Mouse (Mus musculus) liver, embryonic 11.5 days (tissue): ENCODE results near the gene Adam12. TPM values are rescaled to one million over a fixed set of nuclear protein-coding genes. Genes with fewer than 3 reads are reported as not detected.

ENCODE experiments used
- ATAC-seq: fragments of 200-750 bp; cut with Nextera tagmentation; replicated peaks from 2 replicates; pipeline ENCODE4 v1.8.0; 2017; ENCODE audit warnings: moderate number of reproducible peaks, mild to moderate bottlenecking, moderate TSS enrichment, moderate library complexity; ENCODE audit not compliant: low FRiP score
- DNase-seq: peaks from one replicate; pipeline ENCODE4 v3.0.0-alpha.2; 2017; ENCODE audit warnings: low spot score
- H3K27ac ChIP-seq: fragments of 300-500 bp; sonication (generic); 2 replicates; pipeline ENCODE4 v1.5.1; 2014; ENCODE audit warnings: mild to moderate bottlenecking, low read depth, low read length, control low read depth
- H3K27me3 ChIP-seq: fragments of 300-500 bp; sonication (generic); replicated peaks from 2 replicates; pipeline ENCODE4 v1.6.1; 2014; ENCODE audit warnings: low read length, mixed read lengths; ENCODE audit not compliant: control insufficient read depth, insufficient read depth
- H3K36me3 ChIP-seq: fragments of 300-500 bp; sonication (generic); 2 replicates; pipeline ENCODE4 v1.6.1; 2014; ENCODE audit warnings: mild to moderate bottlenecking, low read length, moderate library complexity, mixed read lengths; ENCODE audit not compliant: control insufficient read depth, insufficient read depth
- H3K4me1 ChIP-seq: fragments of 300-500 bp; sonication (generic); replicated peaks from 2 replicates; pipeline ENCODE4 v1.6.1; 2014; ENCODE audit warnings: low read length, mixed read lengths; ENCODE audit not compliant: control insufficient read depth, insufficient read depth
- H3K4me2 ChIP-seq: fragments of 300-500 bp; sonication (generic); 2 replicates; pipeline ENCODE4 v1.6.1; 2014; ENCODE audit warnings: mild to moderate bottlenecking, control low read depth, moderate library complexity
- H3K4me3 ChIP-seq: fragments of 300-500 bp; sonication (generic); 2 replicates; pipeline ENCODE4 v1.5.1; 2014; ENCODE audit warnings: low read depth, low read length, control low read depth
- H3K9ac ChIP-seq: fragments of 300-500 bp; sonication (generic); 2 replicates; pipeline ENCODE4 v1.6.1; 2014; ENCODE audit warnings: low read depth, low read length, control low read depth
- H3K9me3 ChIP-seq: fragments of 300-500 bp; sonication (generic); 2 replicates; pipeline ENCODE4 v1.6.1; 2016; ENCODE audit warnings: low read length, inconsistent platforms, mixed read lengths; ENCODE audit not compliant: control insufficient read depth
- WGBS: fragments of 180-500 bp; shearing (Covaris S2); extraction: QIAGEN DNeasy Blood & Tissue Kit; methylation state at CpG from one replicate; pipeline ENCODE4 v1.1.7; 2014; 5-methylcytosine and 5-hydroxymethylcytosine counted together
- polyA plus RNA-seq: library from polyadenylated mRNA; unstranded; fragments of >200 nt; fragmentation: Nextera tagmentation; extraction: Ambion mirVana; gene quantifications from 2 replicates; pipeline ENCODE4 v1.2.1, GENCODE M21; 2014

Adam12 gene
- polyA plus RNA-seq, 1 experiment from 2014 or later = 11.8 TPM

DNA sequence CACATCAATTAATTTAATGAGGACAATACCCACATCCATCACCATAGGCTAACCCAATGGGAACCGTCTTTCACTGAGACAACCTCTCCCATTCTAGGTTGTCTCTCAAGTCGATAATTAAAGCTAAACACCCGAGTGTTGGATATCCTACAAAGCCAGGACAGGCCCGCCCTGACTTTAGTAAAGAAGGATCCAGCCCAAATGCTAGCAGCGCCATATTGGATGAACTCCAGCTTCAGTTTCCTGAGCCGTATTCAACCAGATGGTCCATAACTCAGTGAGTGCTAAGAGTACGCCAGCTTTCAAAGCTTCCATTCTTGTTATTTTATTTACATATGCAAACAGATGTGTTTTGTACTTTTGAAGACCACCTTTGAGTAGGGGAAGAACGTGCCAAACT, 81.6 kb downstream of the Adam12 start:
- DNase-seq = no peak
- Histone ChIP-seq H3K9ac (no peak overlapping the region), H3K27ac (no peak overlapping the region), H3K36me3 (no peaks in the 10 kb centered on the region), H3K27me3 (no peaks in the 10 kb centered on the region), H3K4me2 (no peak overlapping the region), H3K9me3 (no peaks in the 10 kb centered on the region), H3K4me3 (no peak overlapping the region), H3K4me1 (no peaks in the 10 kb centered on the region)
- WGBS = 85% methylated on average over 8 of the region's 8 CpGs
- ATAC-seq = no peak

DNA sequence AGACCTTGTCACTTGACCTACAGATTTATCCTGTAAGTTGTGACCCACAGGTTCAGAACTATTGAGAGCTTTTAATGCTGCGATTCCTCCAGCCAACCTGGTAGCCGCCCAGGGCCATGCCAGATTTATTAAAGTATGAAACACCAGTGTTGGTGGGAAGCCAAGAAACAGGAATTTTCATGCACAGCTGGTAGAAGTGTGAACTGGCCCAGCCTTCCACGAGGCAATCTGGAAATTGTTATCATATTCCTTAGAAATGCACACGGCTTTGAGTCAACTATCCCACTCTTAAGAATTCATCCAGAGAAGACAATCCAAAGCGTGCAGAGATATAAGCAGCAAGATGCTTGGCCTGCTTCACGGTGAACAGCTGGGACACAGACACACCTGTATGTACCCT, 82.6 kb downstream of the Adam12 start:
- WGBS = 78% methylated on average over 6 of the region's 6 CpGs
- no peak overlapping the region for H3K4me3 ChIP-seq
- DNase-seq (no peak), ATAC-seq (no peak)
- no peaks in the 10 kb centered on the region for H3K4me1 ChIP-seq
- H3K4me2 ChIP-seq = no peak overlapping the region
- no peak overlapping the region for H3K9ac ChIP-seq
- H3K36me3 ChIP-seq = no peaks in the 10 kb centered on the region
- H3K27ac ChIP-seq = no peak overlapping the region
- H3K9me3 ChIP-seq = no peaks in the 10 kb centered on the region
- no peaks in the 10 kb centered on the region for H3K27me3 ChIP-seq

DNA sequence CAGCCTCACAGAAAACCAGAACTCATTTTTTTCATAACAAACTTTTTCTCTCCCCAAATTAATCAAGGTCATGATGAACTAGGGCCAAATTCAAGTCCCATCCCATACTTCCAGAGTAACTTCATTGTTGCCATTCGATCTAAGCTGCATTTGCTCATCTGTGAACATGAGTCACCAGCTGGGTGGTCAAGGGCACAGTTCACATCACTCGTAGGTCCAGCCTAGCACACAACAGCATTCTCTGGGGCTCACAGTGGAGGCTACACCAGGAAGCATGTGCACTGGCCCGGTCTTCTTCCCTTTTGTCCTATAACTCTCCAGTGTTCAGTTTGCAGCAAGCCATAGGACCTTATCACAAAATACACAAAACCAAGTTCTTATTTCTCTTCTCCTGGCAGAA, 84.4 kb downstream of the Adam12 start:
- H3K4me2 ChIP-seq = no peak overlapping the region
- 84% methylated on average over 3 of the region's 3 CpGs for WGBS
- ATAC-seq (no peak), DNase-seq (no peak)
- H3K9me3 ChIP-seq = no peaks in the 10 kb centered on the region
- H3K4me3 ChIP-seq = no peak overlapping the region
- H3K9ac ChIP-seq = no peak overlapping the region
- H3K27me3 ChIP-seq = no peaks in the 10 kb centered on the region
- H3K27ac ChIP-seq = no peak overlapping the region
- H3K4me1 ChIP-seq = no peaks in the 10 kb centered on the region
- no peaks in the 10 kb centered on the region for H3K36me3 ChIP-seq

DNA sequence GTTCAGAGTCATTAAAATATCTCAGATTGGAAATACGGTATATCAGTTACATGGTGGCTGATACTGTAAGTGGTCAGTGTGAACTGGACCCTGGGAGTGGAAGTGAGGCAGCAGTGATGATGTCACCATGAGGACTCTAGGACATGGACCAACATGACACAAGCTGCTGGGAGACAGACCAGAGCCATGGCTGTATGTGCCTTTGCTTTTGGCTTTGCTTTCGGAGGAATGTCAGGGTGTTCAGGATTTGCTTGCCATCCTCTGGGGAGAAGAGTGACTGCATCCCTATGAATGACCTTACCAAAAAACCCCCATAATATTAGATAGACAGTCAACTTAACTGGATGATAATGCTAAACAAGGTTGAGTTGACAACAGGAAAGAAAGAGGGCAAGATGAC, 85.1 kb downstream of the Adam12 start:
- H3K4me1 ChIP-seq = no peaks in the 10 kb centered on the region
- no peak overlapping the region for H3K27ac ChIP-seq
- 93% methylated on average over 2 of the region's 2 CpGs for WGBS
- H3K9ac ChIP-seq = no peak overlapping the region
- H3K27me3 ChIP-seq = no peaks in the 10 kb centered on the region
- no peak overlapping the region for H3K4me2 ChIP-seq
- H3K36me3 ChIP-seq = no peaks in the 10 kb centered on the region
- no peak for DNase-seq
- no peak overlapping the region for H3K4me3 ChIP-seq
- no peaks in the 10 kb centered on the region for H3K9me3 ChIP-seq
- ATAC-seq = no peak

DNA sequence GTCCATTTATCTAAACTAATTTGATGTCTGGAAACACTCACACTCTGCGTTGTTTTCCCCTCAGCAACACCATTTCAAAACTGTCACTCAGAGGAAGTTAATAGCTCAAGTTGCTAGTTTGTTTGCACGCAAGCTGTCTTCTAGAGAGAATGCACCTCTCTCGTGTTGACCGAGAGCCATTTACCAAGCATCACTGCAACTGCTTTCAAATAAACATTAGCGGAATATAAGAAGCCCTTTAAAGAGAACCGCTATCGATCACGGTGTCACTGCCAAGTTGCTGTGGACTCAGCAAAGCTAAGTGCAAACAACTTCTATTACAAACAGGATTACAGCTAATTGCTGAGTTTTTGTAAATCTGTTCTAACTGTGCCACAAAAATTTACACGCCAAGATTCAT, 87.8 kb downstream of the Adam12 start:
- ATAC-seq = no peak
- WGBS = 81% methylated on average over 9 of the region's 9 CpGs

DNA sequence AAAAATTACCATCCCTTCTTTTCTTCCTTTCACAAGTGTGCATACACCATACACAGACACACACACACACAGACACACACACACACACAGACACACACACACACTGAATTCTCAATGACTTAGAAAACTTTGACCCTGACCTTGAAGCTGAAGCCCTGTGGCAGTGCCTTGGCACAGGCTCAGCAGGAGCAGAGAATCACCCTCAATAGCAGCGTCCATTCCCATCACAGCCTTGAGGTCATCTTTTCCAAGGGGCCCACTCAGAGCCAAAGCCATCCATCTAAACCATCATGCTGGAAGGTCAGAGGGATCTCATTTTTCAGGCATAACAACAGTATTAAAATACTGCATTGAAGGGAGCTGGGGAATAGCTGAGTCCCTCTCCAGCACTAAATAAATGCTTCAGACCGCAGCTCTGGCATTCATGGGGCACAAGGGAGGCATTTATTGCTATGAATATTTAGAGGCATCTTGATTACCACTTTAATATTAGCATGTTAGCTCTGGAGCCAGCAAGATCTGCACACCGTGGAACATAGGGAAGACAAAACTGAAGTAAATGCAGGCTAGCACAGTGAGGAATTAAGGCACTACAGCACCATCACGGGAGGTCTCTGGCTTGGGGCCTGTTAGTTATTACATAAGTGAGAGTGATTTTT, 92.5 kb downstream of the Adam12 start:
- Histone ChIP-seq H3K27me3 (no peaks in the 10 kb centered on the region), H3K4me1 (no peaks in the 10 kb centered on the region), H3K4me2 (no peak overlapping the region), H3K36me3 (no peaks in the 10 kb centered on the region), H3K9me3 (no peaks in the 10 kb centered on the region), H3K27ac (no peak overlapping the region), H3K9ac (no peak overlapping the region), H3K4me3 (no peak overlapping the region)
- DNase-seq (no peak), ATAC-seq (no peak)
- 83% methylated on average over 4 of the region's 4 CpGs for WGBS

More for the DNA sequence above, 87.8 kb downstream of the Adam12 start:
- Histone ChIP-seq H3K4me2 (no peak overlapping the region), H3K36me3 (no peaks in the 10 kb centered on the region), H3K27me3 (no peaks in the 10 kb centered on the region), H3K27ac (no peak overlapping the region), H3K4me1 (no peaks in the 10 kb centered on the region), H3K9ac (no peak overlapping the region), H3K4me3 (no peak overlapping the region), H3K9me3 (no peaks in the 10 kb centered on the region)
- no peak for DNase-seq

DNA sequence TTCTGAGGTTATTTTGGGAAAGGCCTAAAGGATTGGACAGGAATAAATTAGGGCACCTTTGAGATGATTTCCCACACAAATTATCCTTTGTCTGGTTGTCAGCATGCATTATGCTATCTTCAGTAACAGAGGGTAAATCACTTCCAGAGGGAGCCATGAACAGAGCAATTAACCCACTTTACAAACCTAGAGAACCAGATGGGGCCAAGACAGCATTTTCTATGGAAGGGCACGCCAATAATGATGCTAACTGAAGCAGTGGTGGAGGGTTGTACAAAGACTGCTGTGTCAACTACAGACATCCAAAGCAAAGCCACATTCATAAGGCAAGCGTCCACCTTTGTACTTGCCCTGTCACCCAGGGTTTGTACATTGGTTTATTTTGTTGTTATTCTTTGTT, 99.6 kb downstream of the Adam12 start:
- no peaks in the 10 kb centered on the region for H3K4me1 ChIP-seq
- 71% methylated on average over 2 of the region's 2 CpGs for WGBS
- H3K9me3 ChIP-seq = no peaks in the 10 kb centered on the region
- H3K36me3 ChIP-seq = no peaks in the 10 kb centered on the region
- ATAC-seq (no peak), DNase-seq (no peak)
- H3K27ac ChIP-seq = no peak overlapping the region
- no peak overlapping the region for H3K9ac ChIP-seq
- no peaks in the 10 kb centered on the region for H3K27me3 ChIP-seq
- no peak overlapping the region for H3K4me3 ChIP-seq
- H3K4me2 ChIP-seq = no peak overlapping the region

DNA sequence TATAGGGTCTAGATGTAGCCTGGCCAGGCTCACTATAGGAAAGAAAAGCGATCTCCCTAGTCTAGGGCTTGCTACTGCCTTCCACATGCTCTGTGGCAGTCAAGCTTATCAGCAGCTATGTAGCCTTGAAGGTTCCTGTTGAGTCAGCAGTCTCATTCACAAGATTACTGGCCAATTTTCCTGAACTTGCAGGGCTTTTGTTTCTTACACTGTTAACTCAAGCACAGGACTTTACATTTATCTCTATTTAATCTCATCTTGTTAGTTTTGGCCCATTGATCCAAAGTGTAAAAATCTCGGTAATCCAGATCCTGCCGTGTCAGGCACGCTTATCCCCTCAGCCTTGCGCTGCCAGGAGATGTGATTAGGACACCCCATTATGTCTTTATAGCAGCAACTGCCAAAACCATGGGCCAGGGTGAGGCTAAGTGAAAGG, 103.8 kb downstream of the Adam12 start:
- H3K27ac ChIP-seq = no peak overlapping the region
- ATAC-seq (no peak), DNase-seq (no peak)
- no peaks in the 10 kb centered on the region for H3K9me3 ChIP-seq
- no peak overlapping the region for H3K4me3 ChIP-seq
- no peak overlapping the region for H3K4me2 ChIP-seq
- H3K36me3 ChIP-seq = no peaks in the 10 kb centered on the region
- no peak overlapping the region for H3K9ac ChIP-seq
- WGBS = 62% methylated on average over 5 of the region's 5 CpGs
- H3K4me1 ChIP-seq = no peaks in the 10 kb centered on the region
- no peaks in the 10 kb centered on the region for H3K27me3 ChIP-seq

DNA sequence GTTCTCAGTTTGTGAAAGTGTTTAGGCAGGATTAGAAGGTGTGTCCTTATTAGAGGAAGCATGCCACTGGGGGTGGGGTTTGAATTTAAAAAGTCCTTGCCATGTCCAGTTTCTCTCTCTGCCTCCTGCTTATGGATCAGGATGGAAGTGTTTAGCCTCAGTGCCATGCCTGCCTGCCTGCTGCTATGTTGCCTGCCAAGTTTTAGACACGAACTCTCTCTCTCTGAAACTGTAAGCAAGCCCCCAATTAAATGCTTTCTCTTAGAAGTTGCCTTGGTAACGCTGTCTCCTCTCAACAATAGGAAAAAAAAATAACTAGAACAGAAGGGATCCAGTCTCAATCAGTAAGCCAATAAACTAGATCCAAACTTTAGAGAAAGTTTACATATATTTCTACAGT, 110.5 kb downstream of the Adam12 start:
- 73% methylated on average over 2 of the region's 2 CpGs for WGBS

More for the DNA sequence above, 110.5 kb downstream of the Adam12 start:
- Histone ChIP-seq H3K36me3 (no peaks in the 10 kb centered on the region), H3K4me1 (no peaks in the 10 kb centered on the region), H3K9me3 (no peaks in the 10 kb centered on the region), H3K27ac (no peak overlapping the region), H3K9ac (no peak overlapping the region), H3K27me3 (no peaks in the 10 kb centered on the region), H3K4me2 (no peak overlapping the region), H3K4me3 (no peak overlapping the region)
- no peak for ATAC-seq
- no peak for DNase-seq
